Mouse (Mus musculus) MEL (cell line): ENCODE measurements around the gene Tomm40. TPM values are rescaled to one million over a fixed set of nuclear protein-coding genes. Genes with fewer than 3 reads are reported as not detected.

Source experiments
- DNase-seq: peaks from one replicate; pipeline ENCODE4 v3.0.0; 2011; ENCODE audit warnings: low read depth, low spot score
- H3K27ac ChIP-seq: 2 replicates; pipeline ENCODE4 v1.5.1; 2012; ENCODE audit warnings: low read depth, mild to moderate bottlenecking, control low read depth, low read length, moderate library complexity; ENCODE audit not compliant: control insufficient read depth
- H3K27me3 ChIP-seq, 2 experiments: fragments of 150-350 bp in 1 of 2; sonication (generic) in 1 of 2; 2 replicates each; pipeline ENCODE4 v1.6.1; 2012; ENCODE audit warnings: low read length in 2 of 2, mild to moderate bottlenecking in 2 of 2, improper control_type of control experiment in 1 of 2, moderate library complexity in 1 of 2; ENCODE audit not compliant: insufficient read depth in 2 of 2, control insufficient read depth in 1 of 2
- H3K36me3 ChIP-seq, 2 experiments: 2 replicates each; pipeline ENCODE4 v1.6.1; 2012 to 2014; ENCODE audit warnings: low read length in 2 of 2, improper control_type of control experiment in 1 of 2, inconsistent platforms in 1 of 2, mild to moderate bottlenecking in 1 of 2; ENCODE audit not compliant: insufficient read depth in 2 of 2, control insufficient read depth in 1 of 2
- H3K4me1 ChIP-seq, 2 experiments: fragments of 150-350 bp in 1 of 2; sonication (generic) in 1 of 2; 2 replicates each; pipeline ENCODE4 v1.6.1; 2012; ENCODE audit warnings: low read length in 2 of 2, improper control_type of control experiment in 1 of 2, mild to moderate bottlenecking in 1 of 2; ENCODE audit not compliant: insufficient read depth in 2 of 2, control insufficient read depth in 1 of 2
- H3K4me3 ChIP-seq, 2 experiments: fragments of 150-350 bp in 1 of 2; sonication (generic) in 1 of 2; 2 replicates each; pipeline ENCODE4 v1.5.1; 2012; ENCODE audit warnings: low read depth in 2 of 2, low read length in 2 of 2, mild to moderate bottlenecking in 2 of 2, moderate library complexity in 2 of 2, control low read depth in 1 of 2, improper control_type of control experiment in 1 of 2; ENCODE audit not compliant: control insufficient read depth in 1 of 2, insufficient read depth in 1 of 2
- H3K79me2 ChIP-seq: 2 replicates; pipeline ENCODE4 v1.6.1; 2012; ENCODE audit warnings: mild to moderate bottlenecking, low read length, moderate library complexity; ENCODE audit not compliant: control insufficient read depth, poor library complexity, insufficient read depth
- H3K9ac ChIP-seq: 2 replicates; pipeline ENCODE4 v1.6.1; 2012; ENCODE audit warnings: low read depth, mild to moderate bottlenecking, control low read depth, low read length, moderate library complexity; ENCODE audit not compliant: control insufficient read depth, poor library complexity, severe bottlenecking
- H3K9me3 ChIP-seq: fragments of 150-350 bp; sonication (generic); replicated peaks from 2 replicates; pipeline ENCODE4 v1.6.1; 2012; ENCODE audit warnings: mild to moderate bottlenecking, low read length, improper control_type of control experiment, moderate library complexity; ENCODE audit not compliant: insufficient read depth
- BHLHE40 ChIP-seq: IDR thresholded peaks from 2 replicates; pipeline ENCODE4 v1.6.1; 2012; ENCODE audit warnings: low read depth, mild to moderate bottlenecking, inconsistent platforms, low read length, improper control_type of control experiment, borderline replicate concordance
- CHD2 ChIP-seq: IDR thresholded peaks from 2 replicates; pipeline ENCODE4 v1.6.1; 2011; ENCODE audit warnings: low read length, improper control_type of control experiment
- CTCF ChIP-seq, 3 experiments: IDR thresholded peaks in 2 of 3; conservative IDR thresholded peaks in 1 of 3; 2 replicates each; pipeline ENCODE4 v1.5.1; 2011 to 2012; ENCODE audit warnings: low read length in 3 of 3, low read depth in 2 of 3, mild to moderate bottlenecking in 2 of 3, improper control_type of control experiment in 1 of 3, inconsistent platforms in 1 of 3, mixed read lengths in 1 of 3, moderate library complexity in 1 of 3; ENCODE audit not compliant: control insufficient read depth in 1 of 3, insufficient read depth in 1 of 3, poor library complexity in 1 of 3, severe bottlenecking in 1 of 3
- E2F4 ChIP-seq: IDR thresholded peaks from 2 replicates; pipeline ENCODE4 v1.6.1; 2011; ENCODE audit warnings: low read depth, low read length, improper control_type of control experiment, borderline replicate concordance
- ETS1 ChIP-seq: IDR thresholded peaks from 2 replicates; pipeline ENCODE4 v1.6.1; 2012; ENCODE audit warnings: low read depth, mild to moderate bottlenecking, inconsistent platforms, low read length, improper control_type of control experiment, moderate library complexity
- GATA1 ChIP-seq: IDR thresholded peaks from 2 replicates; pipeline ENCODE4 v1.6.1; 2011; ENCODE audit warnings: low read depth, low read length, improper control_type of control experiment
- HCFC1 ChIP-seq: IDR thresholded peaks from 2 replicates; pipeline ENCODE4 v1.6.1; 2012; ENCODE audit warnings: low read depth, mild to moderate bottlenecking, inconsistent platforms, low read length, improper control_type of control experiment, moderate library complexity
- JUND ChIP-seq: IDR thresholded peaks from 2 replicates; pipeline ENCODE4 v1.6.1; 2011; ENCODE audit warnings: low read depth, mild to moderate bottlenecking, improper control_type of control experiment, low read length
- MAFK ChIP-seq: IDR thresholded peaks from 2 replicates; pipeline ENCODE4 v1.6.1; 2011; ENCODE audit warnings: low read depth, mild to moderate bottlenecking, low read length, improper control_type of control experiment, borderline replicate concordance
- MAX ChIP-seq: IDR thresholded peaks from 2 replicates; pipeline ENCODE4 v1.6.1; 2011; ENCODE audit warnings: low read length, improper control_type of control experiment
- MYB ChIP-seq: IDR thresholded peaks from 2 replicates; pipeline ENCODE4 v1.6.1; 2011; ENCODE audit warnings: mild to moderate bottlenecking, low read depth, low read length, improper control_type of control experiment
- MYC ChIP-seq: IDR thresholded peaks from 2 replicates; pipeline ENCODE4 v1.6.1; 2011; ENCODE audit warnings: low read depth, mild to moderate bottlenecking, low read length, improper control_type of control experiment, moderate library complexity
- NRF1 ChIP-seq: IDR thresholded peaks from 2 replicates; pipeline ENCODE4 v1.6.1; 2014; ENCODE audit warnings: low read depth, mild to moderate bottlenecking, inconsistent platforms, low read length, improper control_type of control experiment, moderate library complexity; ENCODE audit not compliant: poor library complexity, insufficient read depth, severe bottlenecking
- POLR2A ChIP-seq, 2 experiments: IDR thresholded peaks; 2 replicates each; pipeline ENCODE4 v1.6.1; 2011 to 2012; ENCODE audit warnings: low read length in 2 of 2, mild to moderate bottlenecking in 2 of 2, control low read depth in 1 of 2, improper control_type of control experiment in 1 of 2, low read depth in 1 of 2, moderate library complexity in 1 of 2; ENCODE audit not compliant: control insufficient read depth in 1 of 2, insufficient read depth in 1 of 2, poor library complexity in 1 of 2
- POLR2AphosphoS2 ChIP-seq: IDR thresholded peaks from 2 replicates; pipeline ENCODE4 v1.6.1; 2011; ENCODE audit warnings: low read length, improper control_type of control experiment
- POLR2AphosphoS5 ChIP-seq: IDR thresholded peaks from 2 replicates; pipeline ENCODE4 v1.6.1; 2012; ENCODE audit warnings: low read depth, borderline replicate concordance, mild to moderate bottlenecking, inconsistent platforms, low read length, moderate library complexity, mixed read lengths
- RCOR1 ChIP-seq: IDR thresholded peaks from 2 replicates; pipeline ENCODE4 v1.6.1; 2012; ENCODE audit warnings: low read depth, mild to moderate bottlenecking, inconsistent platforms, low read length, improper control_type of control experiment
- SIN3A ChIP-seq: IDR thresholded peaks from 2 replicates; pipeline ENCODE4 v1.6.1; 2012; ENCODE audit warnings: low read length, improper control_type of control experiment, inconsistent platforms
- TBP ChIP-seq: IDR thresholded peaks from 2 replicates; pipeline ENCODE4 v1.8.0; 2011; ENCODE audit warnings: low read depth, low read length, improper control_type of control experiment
- TCF12 ChIP-seq: IDR thresholded peaks from 2 replicates; pipeline ENCODE4 v1.6.1; 2014; ENCODE audit warnings: low read depth, mild to moderate bottlenecking, inconsistent platforms, low read length, improper control_type of control experiment, moderate library complexity
- ZKSCAN1 ChIP-seq: IDR thresholded peaks from 2 replicates; pipeline ENCODE4 v1.6.1; 2012; ENCODE audit warnings: low read depth, mild to moderate bottlenecking, inconsistent platforms, low read length, improper control_type of control experiment, moderate library complexity
- ZNF384 ChIP-seq: IDR thresholded peaks from 2 replicates; pipeline ENCODE4 v1.6.1; 2012; ENCODE audit warnings: low read depth, mild to moderate bottlenecking, inconsistent platforms, low read length, improper control_type of control experiment
- polyA plus RNA-seq, 2 experiments: library from polyadenylated mRNA; stranded (reverse) in 1 of 2; unstranded in 1 of 2; fragments of >175 nt in 1 of 2; fragments of >200 nt in 1 of 2; gene quantifications; 2 replicates each; pipeline versions ENCODE4 v1.2.1 to v1.2.4; 2012; ENCODE audit warnings: low replicate concordance in 2 of 2, low read depth in 1 of 2; ENCODE audit not compliant: insufficient read length in 2 of 2, insufficient read depth in 1 of 2, missing spikeins in 1 of 2
- total RNA-seq: library from RNA; depleted of rRNA; stranded (reverse); fragments of 300-350 nt; gene quantifications from 2 replicates; pipeline ENCODE4 v1.2.3, GENCODE M21; 2012

Gene Tomm40
- total and polyA plus RNA-seq, 3 experiments, result 294 to 403 TPM; not detected in 1

GRCm38 (mm10) chr7:19683771-19684201 lies 31.5 kb downstream of the Tomm40 start:
- no peak for DNase-seq
- Histone ChIP-seq H3K27ac (no peak overlapping the region), H3K4me3 (no peak overlapping the region), H3K9me3 (no peaks in the 10 kb centered on the region), H3K79me2 (no peaks in the 10 kb centered on the region), H3K4me1 (peaks cover 0 to 10% of the 10 kb centered on the region in 2 experiments; a peak in 2 of 4 replicates), H3K27me3 (no peaks in the 10 kb centered on the region), H3K9ac (no peak overlapping the region), H3K36me3 (peaks cover 0 to 7% of the 10 kb centered on the region in 2 experiments; a peak in 2 of 4 replicates)
- TF ChIP-seq ETS1 (no peak), ZKSCAN1 (no peak), POLR2AphosphoS5 (no peak), POLR2AphosphoS2 (no peak), GATA1 (no peak), CHD2 (no peak), POLR2A (IDR thresholded peaks at IDR 0.05; ENCODE audit: control insufficient read depth in 1 of 2, insufficient read depth in 1 of 2, low read depth in 1 of 2, low read length in 2 of 2, poor library complexity in 1 of 2) (no peak), MAX (no peak), TBP (no peak), MYB (no peak), MYC (no peak), BHLHE40 (no peak), TCF12 (no peak), MAFK (no peak), CTCF (IDR thresholded peaks at IDR 0.05 in 2 of 3, conservative IDR thresholded peaks at IDR 0.05 in 1 of 3; ENCODE audit: control insufficient read depth in 1 of 3, insufficient read depth in 1 of 3, low read depth in 2 of 3, low read length in 3 of 3, poor library complexity in 1 of 3, severe bottlenecking in 1 of 3) (no peak), JUND (no peak), NRF1 (no peak)
- TF ChIP-seq, all 39 proteins: peak for 0

GRCm38 (mm10) chr7:19682979-19683378 lies 32.3 kb downstream of the Tomm40 start:
- Histone ChIP-seq H3K27me3 (no peaks in the 10 kb centered on the region), H3K79me2 (no peaks in the 10 kb centered on the region), H3K9ac (no peak overlapping the region), H3K4me1 (peaks cover 0 to 10% of the 10 kb centered on the region in 2 experiments; a peak in 2 of 4 replicates), H3K36me3 (peaks cover 0 to 7% of the 10 kb centered on the region in 2 experiments; a peak in 2 of 4 replicates), H3K27ac (no peak overlapping the region), H3K4me3 (no peak overlapping the region), H3K9me3 (no peaks in the 10 kb centered on the region)
- DNase-seq, result no peak
- no peak for TF ChIP-seq ZNF384
- TF ChIP-seq TCF12, result no peak
- no peak for TF ChIP-seq RCOR1
- TF ChIP-seq GATA1, result no peak
- no peak for TF ChIP-seq SIN3A
- TF ChIP-seq ZKSCAN1, result no peak
- no peak for TF ChIP-seq E2F4
- no peak for TF ChIP-seq HCFC1
- no peak for TF ChIP-seq NRF1
